Mouse (Mus musculus) testis, adult 2 months (tissue): ENCODE data around the gene Rhof. TPM values are rescaled to one million over a fixed set of nuclear protein-coding genes. Genes with fewer than 3 reads are reported as not detected.

Source experiments
- H3K27ac ChIP-seq: fragments of 200-500 bp; 2 replicates; pipeline ENCODE4 v1.5.1; 2012; ENCODE audit warnings: low read depth, low read length; ENCODE audit not compliant: control insufficient read depth, insufficient read depth
- H3K27me3 ChIP-seq: fragments of 200-500 bp; 2 replicates; pipeline ENCODE4 v1.6.1; 2012; ENCODE audit warnings: mild to moderate bottlenecking, low read length, moderate library complexity; ENCODE audit not compliant: control insufficient read depth, insufficient read depth
- H3K36me3 ChIP-seq: fragments of 200-500 bp; 2 replicates; pipeline ENCODE4 v1.6.1; 2012; ENCODE audit warnings: mild to moderate bottlenecking, low read length; ENCODE audit not compliant: control insufficient read depth, insufficient read depth
- H3K4me1 ChIP-seq: fragments of 200-500 bp; 2 replicates; pipeline ENCODE4 v1.6.1; 2012; ENCODE audit warnings: low read length; ENCODE audit not compliant: control insufficient read depth, insufficient read depth
- H3K4me3 ChIP-seq: fragments of 200-500 bp; 2 replicates; pipeline ENCODE4 v1.5.1; 2012; ENCODE audit warnings: low read depth, mild to moderate bottlenecking, low read length, moderate library complexity, mixed read lengths; ENCODE audit not compliant: control insufficient read depth
- CTCF ChIP-seq: fragments of 200-500 bp; IDR thresholded peaks from 2 replicates; pipeline ENCODE4 v1.5.1; 2012; ENCODE audit warnings: low read depth, mild to moderate bottlenecking, inconsistent platforms, low read length, moderate library complexity; ENCODE audit not compliant: control insufficient read depth, insufficient read depth, insufficient replicate concordance
- POLR2A ChIP-seq: fragments of 200-500 bp; IDR thresholded peaks from 2 replicates; pipeline ENCODE4 v1.6.1; 2012; ENCODE audit warnings: low read depth, mild to moderate bottlenecking, inconsistent platforms, low read length, moderate library complexity; ENCODE audit not compliant: control insufficient read depth
- polyA plus RNA-seq: library from polyadenylated mRNA; depleted of rRNA; stranded (reverse); fragments of >200 nt; gene quantifications from 2 replicates; pipeline ENCODE4 v1.2.3, GENCODE M21; 2012

Rhof gene
- polyA plus RNA-seq, 1 experiment, result 0.78 TPM

GRCm38 (mm10) chr5:123136361-123137043 is 4.0 kb upstream of the Rhof start:
- Histone ChIP-seq H3K27me3 (no peaks in the 10 kb centered on the region), H3K36me3 (no peaks in the 10 kb centered on the region), H3K27ac (peak overlapping the region; percentile 91), H3K4me3 (peak overlapping the region; percentile 63), H3K4me1 (peaks cover 66% of the 10 kb centered on the region)
- TF ChIP-seq CTCF (no peak), POLR2A (peak; percentile 64; the same call in 1 of the 2 replicates)

GRCm38 (mm10) chr5:123135471-123136360 is 3.2 kb upstream of the Rhof start:
- peak overlapping the region; percentile 85 for H3K27ac ChIP-seq
- H3K27me3 ChIP-seq, result no peaks in the 10 kb centered on the region
- peak overlapping the region; percentile 63 for H3K4me3 ChIP-seq
- H3K4me1 ChIP-seq, result peaks cover 59% of the 10 kb centered on the region
- peak; percentile 48 for TF ChIP-seq POLR2A
- TF ChIP-seq CTCF, result 0 out of 2 replicates have a peak, but pooled peaks have one; percentile 6
- no peaks in the 10 kb centered on the region for H3K36me3 ChIP-seq

- peaks cover 59% of the 10 kb centered on the region for H3K4me1 ChIP-seq
- no peak for TF ChIP-seq POLR2A
- TF ChIP-seq CTCF, result no peak
- H3K27me3 ChIP-seq, result no peaks in the 10 kb centered on the region
- peak overlapping the region; percentile 58 for H3K27ac ChIP-seq
- no peaks in the 10 kb centered on the region for H3K36me3 ChIP-seq
- peak overlapping the region; percentile 63 for H3K4me3 ChIP-seq
Measured at GRCm38 (mm10) chr5:123134875-123135382, 2.4 kb upstream of the Rhof start.

- Histone ChIP-seq H3K4me3 (peak overlapping the region; percentile 63), H3K27me3 (no peaks in the 10 kb centered on the region), H3K27ac (peak overlapping the region; percentile 45), H3K36me3 (no peaks in the 10 kb centered on the region), H3K4me1 (peaks cover 53% of the 10 kb centered on the region)
- TF ChIP-seq POLR2A (no peak), CTCF (no peak)
Measured at GRCm38 (mm10) chr5:123134186-123134874, 1.8 kb upstream of the Rhof start.

- TF ChIP-seq POLR2A (no peak), CTCF (no peak)
- Histone ChIP-seq H3K27ac (no peak overlapping the region), H3K36me3 (no peaks in the 10 kb centered on the region), H3K4me3 (peak overlapping the region; percentile 77), H3K27me3 (no peaks in the 10 kb centered on the region), H3K4me1 (peaks cover 50% of the 10 kb centered on the region)
Measured at GRCm38 (mm10) chr5:123133784-123134143, 1.3 kb upstream of the Rhof start.

GRCm38 (mm10) chr5:123133083-123133783 is 741 bp upstream of the Rhof start:
- TF ChIP-seq CTCF (peak; percentile 94), POLR2A (no peak)
- Histone ChIP-seq H3K27ac (no peak overlapping the region), H3K27me3 (no peaks in the 10 kb centered on the region), H3K4me1 (peaks cover 45% of the 10 kb centered on the region), H3K36me3 (no peaks in the 10 kb centered on the region), H3K4me3 (peak overlapping the region; percentile 77)

GRCm38 (mm10) chr5:123130814-123131148 is 1.7 kb downstream of the Rhof start:
- Histone ChIP-seq H3K36me3 (no peaks in the 10 kb centered on the region), H3K27ac (no peak overlapping the region), H3K27me3 (no peaks in the 10 kb centered on the region), H3K4me1 (peaks cover 24% of the 10 kb centered on the region), H3K4me3 (no peak overlapping the region)
- TF ChIP-seq POLR2A (no peak), CTCF (no peak)
